Mouse (Mus musculus) liver, adult 2 months (tissue): ENCODE data around the gene Smim6.

ENCODE experiments used
- CTCF ChIP-seq: fragments of 200-500 bp; IDR thresholded peaks from 2 replicates; pipeline ENCODE4 v1.5.1; 2011; ENCODE audit warnings: low read depth, low read length, control low read depth
- POLR2A ChIP-seq: fragments of 200-500 bp; IDR thresholded peaks from 2 replicates; pipeline ENCODE4 v1.6.1; 2011; ENCODE audit warnings: low read length, control low read depth; ENCODE audit not compliant: insufficient read depth; ENCODE audit errors: extremely low read depth

- TF ChIP-seq CTCF (no peak), POLR2A (no peak)
Measured at GRCm38 (mm10) chr11:115956453-115956852, 44.6 kb downstream of the Smim6 start.
